Mouse (Mus musculus): Measurements from ENCODE around the gene Mecr.
"Not testable (repeated sequence)": the region's sequence is repeated elsewhere in the genome, so short reads cannot be mapped to it uniquely, and the experiment has no call there.

Mecr gene

GRCm38 (mm10) chr4:131843290-131843743 is at the start of gene Mecr:
Mecr (plus strand) TSS chr4:131843470.
- peak; percentile 95 for DNase-seq (ENCODE audit: low read depth, low spot score)

GRCm38 (mm10) chr4:131796312-131797080 is 46.8 kb upstream of the Mecr start:
- DNase-seq (ENCODE audit: low read depth, low spot score), result no peak

- DNase-seq (ENCODE audit: low read depth, low spot score), result no peak
Measured at GRCm38 (mm10) chr4:131797483-131797882, 45.8 kb upstream of the Mecr start.

GRCm38 (mm10) chr4:131797920-131798319 is 45.4 kb upstream of the Mecr start:
- DNase-seq (ENCODE audit: low read depth, low spot score), result peak; percentile 10

GRCm38 (mm10) chr4:131798968-131799367 is 44.3 kb upstream of the Mecr start:
- peak; percentile 47 for DNase-seq (ENCODE audit: low read depth, low spot score)

- no peak for DNase-seq (ENCODE audit: low read depth, low spot score)
Measured at GRCm38 (mm10) chr4:131803846-131804245, 39.4 kb upstream of the Mecr start.

GRCm38 (mm10) chr4:131804732-131805131 is 38.5 kb upstream of the Mecr start:
- DNase-seq (ENCODE audit: low read depth, low spot score), result not testable (repeated sequence)

- DNase-seq (ENCODE audit: low read depth, low spot score), result no peak
Measured at GRCm38 (mm10) chr4:131805255-131805654, 38.0 kb upstream of the Mecr start.

GRCm38 (mm10) chr4:131812458-131812857 is 30.8 kb upstream of the Mecr start:
- DNase-seq (ENCODE audit: low read depth, low spot score), result no peak

GRCm38 (mm10) chr4:131813798-131814197 is 29.5 kb upstream of the Mecr start:
- DNase-seq (ENCODE audit: low read depth, low spot score), result no peak

GRCm38 (mm10) chr4:131814869-131815268 is 28.4 kb upstream of the Mecr start:
- DNase-seq (ENCODE audit: low read depth, low spot score), result no peak

GRCm38 (mm10) chr4:131815774-131816173 is 27.5 kb upstream of the Mecr start:
- no peak for DNase-seq (ENCODE audit: low read depth, low spot score)

GRCm38 (mm10) chr4:131818926-131819325 is 24.3 kb upstream of the Mecr start:
- peak; percentile 66 for DNase-seq (ENCODE audit: low read depth, low spot score)

- no peak for DNase-seq (ENCODE audit: low read depth, low spot score)
Measured at GRCm38 (mm10) chr4:131821161-131821731, 22.0 kb upstream of the Mecr start.

- DNase-seq (ENCODE audit: low read depth, low spot score), result no peak
Measured at GRCm38 (mm10) chr4:131822583-131822982, 20.7 kb upstream of the Mecr start.

GRCm38 (mm10) chr4:131824939-131825338 is 18.3 kb upstream of the Mecr start:
- DNase-seq (ENCODE audit: low read depth, low spot score), result no peak

- DNase-seq (ENCODE audit: low read depth, low spot score), result no peak
Measured at GRCm38 (mm10) chr4:131825830-131826229, 17.4 kb upstream of the Mecr start.

GRCm38 (mm10) chr4:131826905-131827304 is 16.4 kb upstream of the Mecr start:
- DNase-seq (ENCODE audit: low read depth, low spot score), result no peak

- no peak for DNase-seq (ENCODE audit: low read depth, low spot score)
Measured at GRCm38 (mm10) chr4:131829123-131829522, 14.1 kb upstream of the Mecr start.

- DNase-seq (ENCODE audit: low read depth, low spot score), result no peak
Measured at GRCm38 (mm10) chr4:131831546-131832045, 11.7 kb upstream of the Mecr start.

- DNase-seq (ENCODE audit: low read depth, low spot score), result no peak
Measured at GRCm38 (mm10) chr4:131832759-131833407, 10.4 kb upstream of the Mecr start.

GRCm38 (mm10) chr4:131833971-131834609 is 9.2 kb upstream of the Mecr start:
- DNase-seq (ENCODE audit: low read depth, low spot score), result no peak

Data from ES-CJ7 (cell line).